Mouse (Mus musculus) midbrain, postnatal 0 days (tissue): ENCODE data around the gene Ica1. TPM values are rescaled to one million over a fixed set of nuclear protein-coding genes. Genes with fewer than 3 reads are reported as not detected.

Experiments used
- ATAC-seq: fragments of 200-750 bp; cut with Nextera tagmentation; 2 replicates; pipeline ENCODE4 v1.8.0; 2017; ENCODE audit warnings: moderate number of reproducible peaks, mild to moderate bottlenecking, moderate TSS enrichment, moderate library complexity; ENCODE audit not compliant: low FRiP score
- DNase-seq: peaks from one replicate; pipeline ENCODE4 v3.0.0-alpha.2; 2015; ENCODE audit warnings: low spot score
- H3K27ac ChIP-seq: fragments of 300-500 bp; sonication (generic); 2 replicates; pipeline ENCODE4 v1.5.1; 2014; ENCODE audit warnings: low read depth, mild to moderate bottlenecking, low read length, mixed read lengths
- H3K27me3 ChIP-seq: fragments of 300-500 bp; sonication (generic); 2 replicates; pipeline ENCODE4 v1.6.1; 2014; ENCODE audit warnings: low read length, control low read depth, mixed read lengths; ENCODE audit not compliant: insufficient read depth
- H3K36me3 ChIP-seq: fragments of 300-500 bp; sonication (generic); 2 replicates; pipeline ENCODE4 v1.6.1; 2014; ENCODE audit warnings: low read length, control low read depth, mixed read lengths; ENCODE audit not compliant: insufficient read depth
- H3K4me1 ChIP-seq: fragments of 300-500 bp; sonication (generic); 2 replicates; pipeline ENCODE4 v1.6.1; 2014; ENCODE audit warnings: mild to moderate bottlenecking, control low read depth, antibody characterized with exemption, low read length, mixed read lengths; ENCODE audit not compliant: insufficient read depth
- H3K4me2 ChIP-seq: fragments of 300-500 bp; sonication (generic); 2 replicates; pipeline ENCODE4 v1.6.1; 2014; ENCODE audit warnings: low read depth, mild to moderate bottlenecking, low read length, mixed read lengths; ENCODE audit not compliant: poor library complexity, severe bottlenecking
- H3K4me3 ChIP-seq: fragments of 300-500 bp; sonication (generic); 2 replicates; pipeline ENCODE4 v1.5.1; 2014; ENCODE audit warnings: low read depth, mild to moderate bottlenecking, low read length, moderate library complexity
- H3K9ac ChIP-seq: fragments of 300-500 bp; sonication (generic); replicated peaks from 2 replicates; pipeline ENCODE4 v1.6.1; 2014; ENCODE audit warnings: mild to moderate bottlenecking, low read length, moderate library complexity, mixed read lengths; ENCODE audit not compliant: poor library complexity, severe bottlenecking
- H3K9me3 ChIP-seq: fragments of 300-500 bp; sonication (generic); 2 replicates; pipeline ENCODE4 v1.6.1; 2016; ENCODE audit warnings: low read length, control low read depth
- CTCF ChIP-seq: IDR thresholded peaks from 2 replicates; pipeline ENCODE4 v1.5.1; 2016; ENCODE audit warnings: antibody characterized with exemption, mild to moderate bottlenecking
- WGBS: fragments of 180-500 bp; shearing (Covaris S2); extraction: QIAGEN DNeasy Blood & Tissue Kit; methylation state at CpG from one replicate; pipeline ENCODE4 v1.1.7; 2014; 5-methylcytosine and 5-hydroxymethylcytosine counted together
- polyA plus RNA-seq: library from polyadenylated mRNA; unstranded; fragments of >200 nt; fragmentation: Nextera tagmentation; extraction: Ambion mirVana; gene quantifications from 2 replicates; pipeline ENCODE4 v1.2.1, GENCODE M21; 2015
- total RNA-seq: library from RNA; depleted of rRNA; stranded (reverse); fragments of >200 nt; gene quantifications from 2 replicates; pipeline ENCODE4 v1.2.3, GENCODE M21; 2014; rRNA removed

Ica1 gene
- 57.4 and 66.6 TPM in 2 replicates for total RNA-seq
- polyA plus RNA-seq: 98.7 and 98.8 TPM in 2 replicates

GRCm38 (mm10) chr6:8778296-8778649, at the start of gene Ica1:
Gene Ica1 (minus strand): TSS chr6:8778488.
- no peaks in the 10 kb centered on the region for H3K36me3 ChIP-seq
- H3K27me3 ChIP-seq: no peaks in the 10 kb centered on the region
- H3K4me1 ChIP-seq: no peaks in the 10 kb centered on the region; the same call in 1 of the 2 replicates
- H3K27ac ChIP-seq: peak within 1 kb of the TSS; percentile 93
- TF ChIP-seq CTCF: no peak
- peak; percentile 77 for ATAC-seq
- under 1% methylated on average over 12 of the region's 16 CpGs for WGBS
- DNase-seq: peak; percentile 33
- peak within 1 kb of the TSS; percentile 91 for H3K9ac ChIP-seq
- no peaks in the 10 kb centered on the region for H3K9me3 ChIP-seq
- H3K4me3 ChIP-seq: peak within 1 kb of the TSS; percentile 73
- H3K4me2 ChIP-seq: peak within 1 kb of the TSS; percentile 83

GRCm38 (mm10) chr6:8819866-8820265, 41.6 kb upstream of the Ica1 start:
- Histone ChIP-seq H3K4me2 (no peak overlapping the region), H3K9ac (no peak overlapping the region), H3K4me3 (no peak overlapping the region), H3K4me1 (no peaks in the 10 kb centered on the region), H3K27ac (no peak overlapping the region), H3K27me3 (no peaks in the 10 kb centered on the region), H3K9me3 (no peaks in the 10 kb centered on the region), H3K36me3 (no peaks in the 10 kb centered on the region)
- DNase-seq (no peak), ATAC-seq (no peak)
- TF ChIP-seq CTCF: no peak
- 87% methylated on average over 2 of the region's 2 CpGs for WGBS

- Histone ChIP-seq H3K4me3 (no peak overlapping the region), H3K4me1 (no peaks in the 10 kb centered on the region), H3K9ac (no peak overlapping the region), H3K27me3 (no peaks in the 10 kb centered on the region), H3K27ac (no peak overlapping the region), H3K36me3 (no peaks in the 10 kb centered on the region), H3K4me2 (no peak overlapping the region), H3K9me3 (no peaks in the 10 kb centered on the region)
- 76% methylated on average over 6 of the region's 6 CpGs for WGBS
- TF ChIP-seq CTCF: no peak
- ATAC-seq (no peak), DNase-seq (no peak)
These were observed 36.2 kb upstream of the Ica1 start for GRCm38 (mm10) chr6:8814332-8815002.

- no peaks in the 10 kb centered on the region for H3K27me3 ChIP-seq
- ATAC-seq (no peak), DNase-seq (no peak)
- H3K4me1 ChIP-seq: no peaks in the 10 kb centered on the region
- WGBS: 74% methylated on average over 3 of the region's 3 CpGs
- no peak overlapping the region for H3K9ac ChIP-seq
- H3K36me3 ChIP-seq: no peaks in the 10 kb centered on the region
- H3K4me2 ChIP-seq: no peak overlapping the region
- H3K9me3 ChIP-seq: no peaks in the 10 kb centered on the region
- TF ChIP-seq CTCF: no peak
- no peak overlapping the region for H3K4me3 ChIP-seq
- no peak overlapping the region for H3K27ac ChIP-seq
These were observed 24.4 kb upstream of the Ica1 start for GRCm38 (mm10) chr6:8802561-8803150.

GRCm38 (mm10) chr6:8792385-8792784, 14.1 kb upstream of the Ica1 start:
- Histone ChIP-seq H3K9ac (no peak overlapping the region), H3K36me3 (no peaks in the 10 kb centered on the region), H3K4me1 (no peaks in the 10 kb centered on the region), H3K27me3 (no peaks in the 10 kb centered on the region), H3K9me3 (no peaks in the 10 kb centered on the region), H3K4me2 (no peak overlapping the region), H3K27ac (no peak overlapping the region), H3K4me3 (no peak overlapping the region)
- ATAC-seq (no peak), DNase-seq (no peak)
- WGBS: 90% methylated on average over 5 of the region's 5 CpGs
- TF ChIP-seq CTCF: no peak

GRCm38 (mm10) chr6:8791781-8792180, 13.5 kb upstream of the Ica1 start:
- no peak for ATAC-seq
- no peak for DNase-seq
- H3K4me1 ChIP-seq: no peaks in the 10 kb centered on the region

More at GRCm38 (mm10) chr6:8791781-8792180, 13.5 kb upstream of the Ica1 start:
- H3K4me2 ChIP-seq: no peak overlapping the region
- H3K36me3 ChIP-seq: no peaks in the 10 kb centered on the region
- 54% methylated on average over 3 of the region's 3 CpGs for WGBS
- H3K27me3 ChIP-seq: no peaks in the 10 kb centered on the region
- no peak for TF ChIP-seq CTCF
- no peak overlapping the region for H3K27ac ChIP-seq
- no peaks in the 10 kb centered on the region for H3K9me3 ChIP-seq
- H3K9ac ChIP-seq: no peak overlapping the region
- no peak overlapping the region for H3K4me3 ChIP-seq
